Mouse (Mus musculus): ENCODE data around the gene Ankrd33.
A peak's percentile ranks its signal among the peaks of the same experiment; 100 is the strongest.

The Ankrd33 gene

DNA sequence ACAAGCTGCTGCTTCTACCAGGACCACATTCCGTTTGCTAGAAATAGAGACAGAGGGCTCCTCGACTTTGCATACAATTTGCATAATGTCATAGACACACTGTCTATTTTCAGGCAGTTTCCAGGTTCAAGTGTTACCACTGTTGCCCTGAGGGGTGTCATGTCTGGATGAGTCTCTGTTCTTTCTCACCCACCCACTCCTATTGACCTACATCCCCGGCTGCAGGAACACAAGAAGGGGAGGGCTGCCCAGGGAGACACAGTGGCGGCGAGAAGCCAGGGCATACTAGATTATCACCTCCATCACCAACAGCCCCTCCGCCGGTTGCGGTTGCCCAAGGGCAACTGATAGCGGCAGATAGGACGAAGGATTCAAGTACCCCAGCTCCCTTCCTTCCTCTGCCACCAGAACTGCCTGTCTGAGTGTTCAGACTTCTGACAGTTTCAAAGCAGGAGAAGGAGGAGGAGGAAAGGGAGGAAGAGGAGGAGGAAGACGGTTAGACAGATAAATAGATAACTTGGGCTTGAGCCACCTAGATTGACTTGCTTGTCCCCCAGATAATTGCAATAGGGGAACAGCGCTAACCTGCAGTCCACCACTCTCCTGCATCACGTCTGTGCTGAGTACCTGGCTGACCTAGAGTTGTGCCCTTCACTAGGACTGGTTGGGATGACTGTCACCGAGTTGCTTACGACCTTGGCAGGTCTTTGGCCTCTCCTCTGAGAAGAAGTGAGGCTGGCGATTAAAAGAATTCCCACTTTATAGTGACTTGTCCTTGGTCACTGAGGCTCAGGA is 31.8 kb downstream of the Ankrd33 start:
- peak; percentile 52 for DNase-seq (ENCODE audit: low read depth)

GRCm38 (mm10) chr15:101147910-101148273 is 32.3 kb downstream of the Ankrd33 start:
- no peak for DNase-seq (ENCODE audit: low read depth)

GRCm38 (mm10) chr15:101148604-101149003 is 33.0 kb downstream of the Ankrd33 start:
- DNase-seq (ENCODE audit: low read depth): no peak

- DNase-seq (ENCODE audit: low read depth): no peak
Measured at GRCm38 (mm10) chr15:101151409-101152261, 36.1 kb downstream of the Ankrd33 start.

DNA sequence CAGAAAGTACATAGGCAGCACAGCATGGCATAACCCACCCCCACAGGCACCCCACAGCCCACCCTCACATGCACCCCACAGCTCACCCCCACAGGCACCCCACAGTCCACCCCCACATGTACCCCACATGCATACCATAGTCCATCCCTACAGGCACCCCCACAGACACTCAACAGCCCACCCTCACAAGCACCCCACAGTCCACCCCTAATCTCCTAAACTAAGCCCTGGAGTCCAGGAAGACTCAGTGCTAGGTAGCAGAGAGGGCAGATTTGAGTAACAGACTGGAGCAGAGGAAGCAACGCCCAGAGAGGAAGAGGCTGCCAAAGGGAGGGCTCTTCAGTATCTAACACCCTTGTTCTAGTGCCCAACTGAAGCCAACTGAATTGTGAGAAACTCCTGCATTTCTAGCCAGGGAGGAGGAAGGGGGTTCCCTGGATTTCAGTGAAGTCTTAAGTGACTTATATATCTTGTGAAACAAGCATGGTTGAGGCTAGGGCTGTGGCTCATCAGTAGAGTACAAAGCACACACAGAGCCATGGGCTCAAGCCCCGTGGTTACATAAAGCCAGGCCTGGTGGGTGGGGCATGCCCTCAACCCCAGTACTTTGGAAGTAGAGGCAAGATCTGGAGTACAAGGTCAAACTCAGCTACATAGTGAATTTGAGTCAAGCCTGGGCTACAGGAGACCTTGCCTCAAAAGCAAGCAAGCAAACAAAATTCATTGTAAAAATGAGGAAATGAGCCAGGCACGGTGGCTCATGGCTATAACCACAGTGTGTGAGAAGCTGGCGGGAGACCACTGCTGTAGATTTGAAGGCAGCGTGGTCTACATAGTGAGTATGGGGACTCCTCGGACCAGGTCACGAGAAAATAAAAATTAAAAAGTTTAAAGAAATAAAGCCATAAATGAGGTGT is 39.4 kb downstream of the Ankrd33 start:
- DNase-seq (ENCODE audit: low read depth): no peak

DNA sequence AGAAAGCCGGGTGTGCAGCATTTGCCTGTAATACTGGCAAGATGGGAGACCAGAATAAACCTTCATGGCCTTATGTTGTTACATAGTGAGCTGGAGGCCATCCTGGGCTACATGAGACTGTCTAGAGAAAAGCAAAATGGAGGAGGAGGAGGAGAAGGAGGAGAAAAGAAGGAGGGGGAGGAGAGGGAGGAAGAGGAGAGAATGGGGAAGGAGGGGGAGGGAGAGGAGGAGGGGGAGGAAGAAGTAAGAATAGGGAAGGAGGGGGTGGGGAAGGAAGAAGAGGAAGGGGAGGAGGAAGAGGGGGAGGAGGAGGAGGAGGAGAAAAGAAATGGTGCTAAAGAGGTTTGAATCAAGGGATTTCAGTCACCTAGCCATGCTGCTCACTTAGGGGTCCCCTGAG is 44.6 kb downstream of the Ankrd33 start:
- DNase-seq (ENCODE audit: low read depth): no peak

DNA sequence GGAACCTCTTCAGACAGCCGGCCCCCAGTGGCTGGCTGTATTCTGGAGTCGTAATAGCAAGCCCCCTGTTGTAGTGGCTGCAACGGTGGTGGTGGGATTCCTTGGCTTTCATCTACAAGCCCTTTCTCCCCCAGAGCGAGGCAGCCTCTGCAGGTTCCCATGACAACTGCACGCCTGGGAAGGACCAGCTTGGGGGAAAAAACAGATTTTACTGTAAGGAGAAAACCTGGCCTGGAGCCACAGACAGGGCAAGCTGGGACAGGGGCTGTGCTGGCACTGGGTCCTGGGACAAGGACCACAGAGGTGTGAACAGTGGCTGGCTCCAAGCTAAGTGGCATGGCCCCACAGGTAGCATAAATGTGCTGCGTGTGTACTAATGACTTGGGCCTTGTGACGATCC is 45.0 kb downstream of the Ankrd33 start:
- no peak for DNase-seq (ENCODE audit: low read depth)

- no peak for DNase-seq (ENCODE audit: low read depth)
Measured at GRCm38 (mm10) chr15:101161534-101161933, 46.0 kb downstream of the Ankrd33 start.

DNA sequence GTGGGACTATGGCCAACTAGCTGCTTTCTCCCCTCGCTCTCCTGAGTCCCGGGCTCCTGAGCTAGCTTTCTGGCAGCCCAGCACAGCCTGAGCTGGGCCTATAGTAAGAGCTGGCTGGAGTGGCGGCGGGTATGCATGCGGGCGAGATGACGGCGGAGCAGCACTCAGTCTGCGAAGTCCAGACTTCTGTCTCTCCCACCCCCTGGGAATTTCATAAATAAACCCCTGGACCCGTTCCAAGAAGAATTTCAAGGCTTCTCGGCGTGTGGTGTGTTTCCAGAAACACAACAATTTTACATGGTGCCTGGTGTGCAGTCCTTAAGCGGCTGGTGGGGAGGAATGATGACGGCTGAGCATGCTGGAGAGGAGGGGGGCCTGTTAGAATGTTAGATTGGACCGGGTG is 47.5 kb downstream of the Ankrd33 start:
- DNase-seq (ENCODE audit: low read depth): no peak

- DNase-seq (ENCODE audit: low read depth): no peak
Measured at GRCm38 (mm10) chr15:101163854-101164253, 48.3 kb downstream of the Ankrd33 start.

- DNase-seq (ENCODE audit: low read depth): no peak
Measured at GRCm38 (mm10) chr15:101164291-101164690, 48.7 kb downstream of the Ankrd33 start.

GRCm38 (mm10) chr15:101165658-101166437 is 50.3 kb downstream of the Ankrd33 start:
- no peak for DNase-seq (ENCODE audit: low read depth)

GRCm38 (mm10) chr15:101167553-101167952 is 52.0 kb downstream of the Ankrd33 start:
- DNase-seq (ENCODE audit: low read depth): no peak

Measured in induced T-regulatory cell, adult 2 months (primary cell).